Mouse (Mus musculus): ENCODE data around the gene Cdca3.

The Cdca3 gene

GRCm38 (mm10) chr6:124862406-124863124, 33.2 kb downstream of the Cdca3 start:
- in situ Hi-C loops (cut with MboI; ENCODE audit: unreplicated experiment in 2 of 2), result loop anchor here in 1 of 2 experiments (25.0 kb wide), 1 partner anchor 750 kb away; no protein-coding TSS in a partner anchor

GRCm38 (mm10) chr6:124863125-124863657, 33.8 kb downstream of the Cdca3 start:
- in situ Hi-C loops (cut with MboI; ENCODE audit: unreplicated experiment in 2 of 2), result loop anchor here in 1 of 2 experiments (25.0 kb wide), 1 partner anchor 749 kb away; no protein-coding TSS in a partner anchor

DNA sequence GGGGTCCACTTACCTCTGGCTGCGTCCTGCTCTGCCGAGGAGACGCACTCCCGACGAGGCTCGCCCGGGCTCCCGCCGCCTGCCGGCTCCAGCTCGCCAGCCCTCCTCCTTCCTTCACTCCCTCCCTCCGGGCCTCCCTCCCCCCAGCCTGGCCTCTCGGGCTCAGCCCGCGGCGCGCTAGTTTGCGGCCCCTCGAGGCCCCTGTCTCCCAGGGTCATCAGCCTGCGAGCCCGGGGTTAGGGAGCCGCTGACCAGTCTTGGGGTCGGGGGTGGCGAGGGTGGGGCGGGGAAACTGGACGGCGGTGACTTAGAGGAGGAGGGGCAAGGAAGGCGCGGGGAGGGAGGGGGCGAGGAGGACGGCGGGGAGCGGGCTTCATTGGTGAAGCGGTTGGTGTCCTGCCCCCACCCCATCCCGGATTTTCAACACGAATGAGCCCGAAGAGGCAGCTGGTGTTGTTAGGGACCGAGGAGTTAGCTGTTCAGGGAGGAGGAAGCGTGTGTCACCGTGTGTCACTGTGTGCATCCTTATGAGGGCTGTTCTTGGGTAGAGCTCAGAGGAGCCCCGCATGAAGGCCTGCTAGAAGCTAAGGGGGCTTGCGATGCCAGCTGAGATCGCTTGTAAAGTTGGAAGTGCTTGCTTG, 34.4 kb downstream of the Cdca3 start, which contains the start of gene Gpr162:
Gene Gpr162 (minus strand): TSS at position 326 of the 641 bp plus-strand sequence.
- in situ Hi-C loops (cut with MboI; ENCODE audit: unreplicated experiment in 2 of 2), result loop anchor here in 1 of 2 experiments (25.0 kb wide), 1 partner anchor 749 kb away; no protein-coding TSS in a partner anchor

- in situ Hi-C loops (cut with MboI; ENCODE audit: unreplicated experiment in 2 of 2), result loop anchor here in 1 of 2 experiments (25.0 kb wide), 1 partner anchor 746 kb away; no protein-coding TSS in a partner anchor
Measured at GRCm38 (mm10) chr6:124865766-124866362, 36.5 kb downstream of the Cdca3 start.

GRCm38 (mm10) chr6:124866560-124866959, 37.2 kb downstream of the Cdca3 start:
- in situ Hi-C loops (cut with MboI; ENCODE audit: unreplicated experiment in 2 of 2), result loop anchor here in 1 of 2 experiments (25.0 kb wide), 1 partner anchor 746 kb away; no protein-coding TSS in a partner anchor

GRCm38 (mm10) chr6:124874348-124874747, 45.0 kb downstream of the Cdca3 start:
- in situ Hi-C loops (cut with MboI; ENCODE audit: unreplicated experiment in 2 of 2), result loop anchor here in 1 of 2 experiments (25.0 kb wide), 1 partner anchor 738 kb away; no protein-coding TSS in a partner anchor

- in situ Hi-C loops (cut with MboI; ENCODE audit: unreplicated experiment in 2 of 2), result loop anchor here in 1 of 2 experiments (25.0 kb wide), 1 partner anchor 733 kb away; no protein-coding TSS in a partner anchor
Measured at GRCm38 (mm10) chr6:124879390-124879789, 50.0 kb downstream of the Cdca3 start.

DNA sequence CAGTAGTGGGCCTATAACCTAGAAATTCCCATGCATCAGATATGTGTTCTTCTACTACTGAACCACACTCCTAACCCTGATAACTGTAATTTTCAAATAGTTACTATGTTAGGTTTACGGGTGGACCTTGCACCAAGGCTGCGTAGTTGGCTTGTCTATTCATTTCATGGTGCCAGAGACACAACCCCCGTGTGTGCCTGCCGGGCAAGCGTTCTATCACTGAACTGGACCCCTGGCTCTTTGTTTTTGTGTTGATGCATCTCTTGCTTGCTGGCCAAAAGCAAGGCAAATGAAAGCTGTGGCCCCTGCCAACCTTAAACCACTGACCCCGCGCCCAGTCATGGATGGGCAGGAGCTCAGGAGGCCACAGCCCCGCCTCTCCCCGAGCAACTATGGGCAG, 52.5 kb downstream of the Cdca3 start:
- in situ Hi-C loops (cut with MboI; ENCODE audit: unreplicated experiment in 2 of 2), result loop anchor here in 1 of 2 experiments (25.0 kb wide), 1 partner anchor 730 kb away; no protein-coding TSS in a partner anchor

All from v-Abl transformed pro-B cells (cell line).